Mouse (Mus musculus): ENCODE results near the gene Zcchc7. TPM values are rescaled to one million over a fixed set of nuclear protein-coding genes. Genes with fewer than 3 reads are reported as not detected.

Gene Zcchc7
- polyA plus RNA-seq, 1 experiment from 2014 or later, result 41.3 TPM

GRCm38 (mm10) chr4:44974331-44974730 lies 218.7 kb downstream of the Zcchc7 start:
- H3K9me3 ChIP-seq (replicated peaks), result no peaks in the 10 kb centered on the region
- H3K9ac ChIP-seq, result no peak overlapping the region
- H3K36me3 ChIP-seq (ENCODE audit: poor library complexity, severe bottlenecking), result no peaks in the 10 kb centered on the region
- H3K4me1 ChIP-seq, result peaks cover 7% of the 10 kb centered on the region
- ATAC-seq, result no peak
- H3K4me3 ChIP-seq, result no peak overlapping the region
- 83% methylated on average over 8 of the region's 8 CpGs for WGBS
- no peak overlapping the region for H3K27ac ChIP-seq
- H3K27me3 ChIP-seq, result no peaks in the 10 kb centered on the region
- H3K4me2 ChIP-seq, result no peak overlapping the region

GRCm38 (mm10) chr4:44976026-44976615 lies 220.4 kb downstream of the Zcchc7 start:
- no peak overlapping the region for H3K4me3 ChIP-seq
- no peaks in the 10 kb centered on the region for H3K36me3 ChIP-seq (ENCODE audit: poor library complexity, severe bottlenecking)
- no peaks in the 10 kb centered on the region for H3K9me3 ChIP-seq (replicated peaks)
- no peak overlapping the region for H3K9ac ChIP-seq
- H3K27me3 ChIP-seq, result no peaks in the 10 kb centered on the region
- H3K27ac ChIP-seq, result no peak overlapping the region
- peaks cover 10% of the 10 kb centered on the region for H3K4me1 ChIP-seq
- ATAC-seq, result no peak
- 81% methylated on average over 6 of the region's 6 CpGs for WGBS
- H3K4me2 ChIP-seq, result no peak overlapping the region

GRCm38 (mm10) chr4:44976921-44977710 lies 221.4 kb downstream of the Zcchc7 start:
- Histone ChIP-seq H3K4me1 (peaks cover 20% of the 10 kb centered on the region), H3K4me3 (no peak overlapping the region), H3K27me3 (no peaks in the 10 kb centered on the region), H3K27ac (no peak overlapping the region), H3K9me3 (replicated peaks) (no peaks in the 10 kb centered on the region), H3K4me2 (no peak overlapping the region), H3K36me3 (ENCODE audit: poor library complexity, severe bottlenecking) (no peaks in the 10 kb centered on the region), H3K9ac (no peak overlapping the region)
- ATAC-seq, result no peak
- 91% methylated on average over 10 of the region's 10 CpGs for WGBS

GRCm38 (mm10) chr4:44978175-44978574 lies 222.5 kb downstream of the Zcchc7 start:
- Histone ChIP-seq H3K9me3 (replicated peaks) (no peaks in the 10 kb centered on the region), H3K36me3 (ENCODE audit: poor library complexity, severe bottlenecking) (no peaks in the 10 kb centered on the region), H3K4me3 (no peak overlapping the region), H3K27me3 (no peaks in the 10 kb centered on the region), H3K9ac (no peak overlapping the region), H3K27ac (no peak overlapping the region), H3K4me2 (no peak overlapping the region), H3K4me1 (peaks cover 31% of the 10 kb centered on the region)
- no peak for ATAC-seq
- 84% methylated on average over 5 of the region's 5 CpGs for WGBS

GRCm38 (mm10) chr4:44979794-44980338 lies 224.2 kb downstream of the Zcchc7 start:
- WGBS, result 86% methylated on average over 7 of the region's 7 CpGs

GRCm38 (mm10) chr4:44981280-44981973 lies 225.8 kb downstream of the Zcchc7 start, which contains the start of gene Grhpr:
Gene Grhpr, plus strand, starts transcription at chr4:44981395.
- peak; percentile 94 for ATAC-seq
- H3K36me3 ChIP-seq (ENCODE audit: poor library complexity, severe bottlenecking), result 0 out of 2 replicates have a peak, but pooled peaks cover 8% of the 10 kb centered on the region
- H3K4me2 ChIP-seq, result peak within 1 kb of the TSS; percentile 91
- under 1% methylated on average over 40 of the region's 40 CpGs for WGBS
- peak within 1 kb of the TSS; percentile 68 for H3K4me3 ChIP-seq
- peak within 1 kb of the TSS; percentile 51 for H3K27ac ChIP-seq
- peaks cover 27% of the 10 kb centered on the region for H3K4me1 ChIP-seq
- H3K9me3 ChIP-seq (replicated peaks), result no peaks in the 10 kb centered on the region
- H3K27me3 ChIP-seq, result no peaks in the 10 kb centered on the region
- peak within 1 kb of the TSS; percentile 76 for H3K9ac ChIP-seq

More at GRCm38 (mm10) chr4:44979794-44980338, 224.2 kb downstream of the Zcchc7 start:
- Histone ChIP-seq H3K27me3 (no peaks in the 10 kb centered on the region), H3K9me3 (replicated peaks) (no peaks in the 10 kb centered on the region), H3K4me2 (no peak overlapping the region), H3K9ac (no peak overlapping the region), H3K4me1 (peaks cover 27% of the 10 kb centered on the region), H3K36me3 (ENCODE audit: poor library complexity, severe bottlenecking) (0 out of 2 replicates have a peak, but pooled peaks cover 3% of the 10 kb centered on the region), H3K4me3 (no peak overlapping the region), H3K27ac (no peak overlapping the region)
- no peak for ATAC-seq

Small RNAs within 50 kb of the gene (microRNA-seq; reads per million reads assigned to microRNA genes)
- gene Gm22639, result not detected

Other genes with a start within 250 kb of the Zcchc7 start
- gene Pax5, start 45.4 kb upstream of the Zcchc7 start, polyA plus RNA-seq (2015; fragmentation: Nextera tagmentation; extraction: Ambion mirVana), result 0.06 TPM in 2 replicates
- gene Grhpr, start 225.5 kb downstream of the Zcchc7 start, polyA plus RNA-seq (2015; fragmentation: Nextera tagmentation; extraction: Ambion mirVana), result 22.5 and 25.6 TPM in 2 replicates

Measured in forebrain, embryonic 13.5 days (tissue).